Mouse (Mus musculus): Measurements from ENCODE around the gene Zfyve21. TPM values are rescaled to one million over a fixed set of nuclear protein-coding genes. Genes with fewer than 3 reads are reported as not detected.

The Zfyve21 gene
- total RNA-seq, 1 experiment from 2014 or later: 8.6 TPM

- ATAC-seq (replicated peaks in 1 of 2; ENCODE audit: insufficient read depth in 1 of 2, low FRiP score in 2 of 2, low TSS enrichment in 1 of 2, low read depth in 1 of 2, poor library complexity in 2 of 2, severe bottlenecking in 2 of 2): no peak
Observed at GRCm38 (mm10) chr12:111821931-111822330, 8.0 kb downstream of the Zfyve21 start.

DNA sequence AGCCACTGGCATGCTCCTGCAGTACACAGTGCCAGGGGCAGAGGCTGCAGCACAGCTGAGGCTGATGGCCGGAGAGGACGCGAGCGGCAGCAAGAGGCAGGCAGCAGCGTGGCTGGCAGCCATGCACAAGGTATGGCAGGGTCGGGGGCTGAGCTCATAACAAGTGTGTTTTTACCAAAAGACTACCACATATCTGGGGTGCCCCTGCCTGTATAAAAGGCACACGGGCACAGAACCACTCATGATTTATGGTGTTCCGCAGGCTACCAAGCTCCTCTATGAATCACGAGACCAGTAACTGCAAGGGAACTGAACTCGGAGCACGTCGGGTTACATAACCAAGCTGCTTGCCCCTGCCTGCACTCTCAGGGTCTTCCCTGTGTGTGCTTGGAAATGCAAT is 13.6 kb downstream of the Zfyve21 start:
- no peak for ATAC-seq (replicated peaks in 1 of 2; ENCODE audit: insufficient read depth in 1 of 2, low FRiP score in 2 of 2, low TSS enrichment in 1 of 2, low read depth in 1 of 2, poor library complexity in 2 of 2, severe bottlenecking in 2 of 2)

DNA sequence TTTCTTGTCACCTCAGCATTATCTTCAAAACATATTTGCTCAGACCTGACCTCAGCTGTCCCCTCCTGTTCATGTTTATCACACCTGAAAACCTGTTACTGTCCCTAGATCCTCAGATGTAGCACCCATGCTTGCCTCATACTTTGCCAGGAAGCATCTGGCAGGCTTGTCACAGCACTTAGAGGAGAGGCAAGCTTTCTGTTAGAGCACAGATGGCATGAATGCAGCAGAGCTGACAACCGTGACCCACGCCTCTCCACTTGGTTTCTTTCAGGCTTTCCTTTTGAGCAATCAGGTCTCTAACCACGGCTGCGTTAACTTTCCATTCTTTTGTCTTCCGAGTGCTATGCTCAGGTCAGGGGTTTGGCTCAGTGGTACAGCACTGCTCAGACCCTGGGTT is 15.5 kb downstream of the Zfyve21 start:
- no peak for ATAC-seq (replicated peaks in 1 of 2; ENCODE audit: insufficient read depth in 1 of 2, low FRiP score in 2 of 2, low TSS enrichment in 1 of 2, low read depth in 1 of 2, poor library complexity in 2 of 2, severe bottlenecking in 2 of 2)

- ATAC-seq (replicated peaks in 1 of 2; ENCODE audit: insufficient read depth in 1 of 2, low FRiP score in 2 of 2, low TSS enrichment in 1 of 2, low read depth in 1 of 2, poor library complexity in 2 of 2, severe bottlenecking in 2 of 2): no peak
Observed at GRCm38 (mm10) chr12:111829954-111830353, 16.0 kb downstream of the Zfyve21 start.

GRCm38 (mm10) chr12:111830375-111830774 is 16.4 kb downstream of the Zfyve21 start:
- ATAC-seq (replicated peaks in 1 of 2; ENCODE audit: insufficient read depth in 1 of 2, low FRiP score in 2 of 2, low TSS enrichment in 1 of 2, low read depth in 1 of 2, poor library complexity in 2 of 2, severe bottlenecking in 2 of 2): no peak

GRCm38 (mm10) chr12:111832643-111833042 is 18.7 kb downstream of the Zfyve21 start:
- ATAC-seq (replicated peaks in 1 of 2; ENCODE audit: insufficient read depth in 1 of 2, low FRiP score in 2 of 2, low TSS enrichment in 1 of 2, low read depth in 1 of 2, poor library complexity in 2 of 2, severe bottlenecking in 2 of 2): no peak

- no peak for ATAC-seq (replicated peaks in 1 of 2; ENCODE audit: insufficient read depth in 1 of 2, low FRiP score in 2 of 2, low TSS enrichment in 1 of 2, low read depth in 1 of 2, poor library complexity in 2 of 2, severe bottlenecking in 2 of 2)
Observed at GRCm38 (mm10) chr12:111833457-111833856, 19.5 kb downstream of the Zfyve21 start.

GRCm38 (mm10) chr12:111842565-111843433 is 28.8 kb downstream of the Zfyve21 start:
- no peak for ATAC-seq (replicated peaks in 1 of 2; ENCODE audit: insufficient read depth in 1 of 2, low FRiP score in 2 of 2, low TSS enrichment in 1 of 2, low read depth in 1 of 2, poor library complexity in 2 of 2, severe bottlenecking in 2 of 2)

GRCm38 (mm10) chr12:111843470-111843869 is 29.5 kb downstream of the Zfyve21 start:
- ATAC-seq (replicated peaks in 1 of 2; ENCODE audit: insufficient read depth in 1 of 2, low FRiP score in 2 of 2, low TSS enrichment in 1 of 2, low read depth in 1 of 2, poor library complexity in 2 of 2, severe bottlenecking in 2 of 2): no peak; a peak in 1 of 4 replicates

- no peak for ATAC-seq (replicated peaks in 1 of 2; ENCODE audit: insufficient read depth in 1 of 2, low FRiP score in 2 of 2, low TSS enrichment in 1 of 2, low read depth in 1 of 2, poor library complexity in 2 of 2, severe bottlenecking in 2 of 2)
Observed at GRCm38 (mm10) chr12:111845953-111846352, 32.0 kb downstream of the Zfyve21 start.

DNA sequence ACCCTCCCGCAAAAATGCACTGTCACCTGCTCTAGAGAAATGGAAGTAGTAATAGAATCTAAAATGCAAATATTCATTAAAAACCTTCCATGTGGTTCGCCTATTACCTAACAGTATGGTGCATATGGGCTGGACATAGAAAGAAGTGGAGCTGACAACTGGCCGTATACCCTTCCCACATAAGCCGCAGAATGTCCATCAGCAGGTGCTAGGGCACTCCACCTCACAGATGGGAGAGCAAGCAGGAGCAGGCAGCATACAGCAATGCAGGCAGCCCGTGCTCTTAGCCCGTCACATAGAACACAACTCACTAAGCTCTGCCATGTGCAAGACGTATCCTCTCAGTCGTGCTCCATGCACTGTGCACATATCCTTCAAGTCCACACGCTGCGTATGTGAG is 32.8 kb downstream of the Zfyve21 start:
- ATAC-seq (replicated peaks in 1 of 2; ENCODE audit: insufficient read depth in 1 of 2, low FRiP score in 2 of 2, low TSS enrichment in 1 of 2, low read depth in 1 of 2, poor library complexity in 2 of 2, severe bottlenecking in 2 of 2): no peak

DNA sequence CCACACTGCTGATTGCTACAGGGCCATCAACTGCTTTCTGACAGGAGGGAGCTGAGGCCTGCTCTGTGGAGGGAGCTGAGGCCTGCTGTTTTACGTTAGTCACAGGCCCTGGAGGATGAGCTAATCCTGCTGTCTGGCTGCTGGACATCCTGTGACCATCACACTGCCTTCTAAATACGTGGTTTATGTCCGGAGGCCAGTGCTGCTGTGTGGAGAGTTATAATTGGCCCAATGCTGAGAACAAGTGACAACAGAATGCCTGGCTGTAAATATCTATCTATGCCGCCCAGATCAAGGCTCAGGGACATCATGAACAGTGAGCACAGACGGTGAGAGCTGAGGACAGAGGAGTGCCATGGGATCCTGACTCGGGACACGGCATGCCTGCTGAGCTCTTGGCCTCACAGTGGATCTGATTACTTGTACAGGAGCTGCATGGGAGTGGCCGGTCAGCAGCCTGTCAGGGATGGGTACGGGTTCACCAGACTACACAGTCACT is 34.4 kb downstream of the Zfyve21 start:
- no peak for ATAC-seq (replicated peaks in 1 of 2; ENCODE audit: insufficient read depth in 1 of 2, low FRiP score in 2 of 2, low TSS enrichment in 1 of 2, low read depth in 1 of 2, poor library complexity in 2 of 2, severe bottlenecking in 2 of 2)

- ATAC-seq (replicated peaks in 1 of 2; ENCODE audit: insufficient read depth in 1 of 2, low FRiP score in 2 of 2, low TSS enrichment in 1 of 2, low read depth in 1 of 2, poor library complexity in 2 of 2, severe bottlenecking in 2 of 2): no peak
Observed at GRCm38 (mm10) chr12:111851235-111851634, 37.3 kb downstream of the Zfyve21 start.

DNA sequence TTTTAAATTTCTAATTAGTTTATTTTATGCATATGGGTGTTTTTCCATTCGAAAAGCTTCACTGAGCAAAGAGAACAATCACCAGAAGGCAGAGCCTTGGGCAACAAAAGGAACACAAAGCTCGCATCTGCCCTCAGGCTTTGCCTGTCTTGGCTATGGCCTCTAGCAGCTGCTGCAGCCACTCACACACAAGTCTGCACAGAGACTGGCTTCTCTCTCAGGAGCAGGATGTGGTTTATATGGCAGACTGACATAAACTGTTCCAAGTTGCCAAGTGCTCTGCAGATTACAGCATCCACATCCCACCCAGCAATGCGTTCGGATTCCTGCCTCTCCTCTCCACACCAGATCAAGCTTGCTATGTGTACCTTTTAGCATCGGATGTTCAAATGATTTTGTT is 37.8 kb downstream of the Zfyve21 start:
- peak in 1 of 2 experiments; percentile 29; a peak in 1 of 4 replicates for ATAC-seq (replicated peaks in 1 of 2; ENCODE audit: insufficient read depth in 1 of 2, low FRiP score in 2 of 2, low TSS enrichment in 1 of 2, low read depth in 1 of 2, poor library complexity in 2 of 2, severe bottlenecking in 2 of 2)

DNA sequence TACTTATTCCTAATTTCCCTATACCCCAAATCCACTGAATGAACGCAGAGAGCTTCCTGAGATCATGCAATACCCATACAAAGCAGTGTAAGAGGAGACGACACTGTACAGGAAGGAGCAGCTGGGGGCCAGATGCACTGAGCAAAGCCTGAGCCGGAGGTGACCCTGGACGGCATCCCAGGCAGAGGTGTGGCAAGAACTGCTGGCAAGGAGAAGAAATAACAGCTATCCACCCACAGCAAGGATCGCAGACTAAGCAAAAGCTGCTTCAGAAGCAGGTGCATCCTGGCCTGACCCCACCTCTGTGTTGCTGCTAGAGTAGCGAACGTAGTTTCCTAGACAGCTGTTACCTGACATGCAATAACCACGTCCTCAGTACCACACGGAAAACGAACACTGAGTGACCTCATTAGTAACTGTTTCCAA is 39.1 kb downstream of the Zfyve21 start:
- ATAC-seq (replicated peaks in 1 of 2; ENCODE audit: insufficient read depth in 1 of 2, low FRiP score in 2 of 2, low TSS enrichment in 1 of 2, low read depth in 1 of 2, poor library complexity in 2 of 2, severe bottlenecking in 2 of 2): peak; percentile 75 to 84

- no peak for ATAC-seq (replicated peaks in 1 of 2; ENCODE audit: insufficient read depth in 1 of 2, low FRiP score in 2 of 2, low TSS enrichment in 1 of 2, low read depth in 1 of 2, poor library complexity in 2 of 2, severe bottlenecking in 2 of 2)
Observed at GRCm38 (mm10) chr12:111853546-111853945, 39.6 kb downstream of the Zfyve21 start.

DNA sequence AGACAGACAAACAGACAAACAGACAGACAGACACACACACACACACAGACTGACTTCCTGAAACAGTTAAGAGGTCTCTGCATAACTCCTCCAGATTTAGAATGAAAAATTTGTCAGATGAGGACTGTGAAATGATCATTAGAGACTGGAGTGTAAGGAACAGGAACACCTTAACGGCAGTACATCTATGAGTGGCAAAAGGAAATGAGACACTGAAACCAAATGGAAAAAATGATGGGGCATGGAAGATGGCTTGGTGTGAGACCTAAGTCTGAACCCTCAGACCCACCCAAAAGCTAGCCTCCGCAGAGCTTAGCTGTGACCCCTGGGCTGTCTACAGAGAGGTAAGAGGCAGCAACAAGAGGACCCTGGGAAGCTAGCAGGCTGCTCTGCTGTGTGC is 41.5 kb downstream of the Zfyve21 start:
- no peak for ATAC-seq (replicated peaks in 1 of 2; ENCODE audit: insufficient read depth in 1 of 2, low FRiP score in 2 of 2, low TSS enrichment in 1 of 2, low read depth in 1 of 2, poor library complexity in 2 of 2, severe bottlenecking in 2 of 2)

- ATAC-seq (replicated peaks in 1 of 2; ENCODE audit: insufficient read depth in 1 of 2, low FRiP score in 2 of 2, low TSS enrichment in 1 of 2, low read depth in 1 of 2, poor library complexity in 2 of 2, severe bottlenecking in 2 of 2): no peak
Observed at GRCm38 (mm10) chr12:111864206-111864824, 50.3 kb downstream of the Zfyve21 start.

Measured in hematopoietic stem cell, adult 5-6 weeks (primary cell).